Mouse (Mus musculus): ENCODE data around the gene Coa3. TPM values are rescaled to one million over a fixed set of nuclear protein-coding genes. Genes with fewer than 3 reads are reported as not detected.
A peak's percentile ranks its signal among the peaks of the same experiment; 100 is the strongest.
"Not testable (repeated sequence)": the region's sequence is repeated elsewhere in the genome, so short reads cannot be mapped to it uniquely, and the experiment has no call there.

Coa3 gene
- 34.3 and 43.1 TPM in 2 replicates for total RNA-seq (2017)

DNA sequence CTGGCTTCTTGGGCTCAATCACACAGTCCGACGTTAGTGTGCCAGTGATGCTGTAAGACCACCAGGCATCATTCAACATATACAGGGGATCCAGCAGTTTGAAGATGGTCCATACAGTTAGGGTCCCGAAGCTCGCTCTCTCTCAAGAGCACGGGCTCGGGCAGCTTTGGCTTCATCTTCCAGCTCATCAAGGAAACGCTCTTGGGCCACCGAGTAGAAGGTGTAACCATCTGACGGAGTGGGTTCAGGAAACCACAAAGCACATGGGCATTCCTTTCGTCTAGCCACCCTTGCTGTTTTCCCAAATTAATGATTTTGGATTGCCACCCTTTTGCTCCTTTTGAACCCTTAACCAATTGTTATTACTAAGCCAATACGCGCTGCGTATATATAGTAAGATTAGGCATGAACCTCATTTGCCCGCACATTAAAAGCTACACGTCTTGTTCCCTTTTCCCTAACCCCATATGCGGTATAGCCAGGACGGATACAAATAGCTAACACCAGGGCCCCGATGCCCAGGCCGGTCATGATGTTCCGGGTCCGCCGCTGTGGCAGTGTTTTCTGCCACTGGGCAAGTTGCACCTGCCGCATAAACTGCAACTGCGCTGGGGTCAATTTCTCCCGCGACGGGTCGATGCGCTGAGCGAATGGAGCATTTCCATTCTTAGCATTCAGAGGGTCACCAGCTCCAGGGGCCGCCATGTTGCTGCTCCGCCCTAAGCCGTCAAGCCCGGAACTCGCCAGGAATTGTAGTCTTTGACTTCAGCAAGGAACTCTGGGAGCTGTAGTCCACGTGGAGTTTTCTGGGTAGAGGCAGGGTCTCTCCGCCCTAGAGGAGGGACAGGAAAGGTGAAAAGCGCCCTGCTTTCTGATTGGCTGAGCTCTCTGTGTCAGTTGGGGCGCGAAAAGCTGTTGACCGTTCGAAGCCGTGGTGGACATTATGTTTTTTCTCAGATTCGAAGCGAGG lies at the start of gene Coa3, which contains the start of gene Cntd1:
Coa3 (minus strand) TSS at position 892 of the 970 bp plus-strand sequence.
Cntd1 (plus strand) TSS at position 790 of the 970 bp plus-strand sequence.
- peak; percentile 97 for ATAC-seq (replicated peaks; ENCODE audit: low read depth, poor library complexity, severe bottlenecking)

DNA sequence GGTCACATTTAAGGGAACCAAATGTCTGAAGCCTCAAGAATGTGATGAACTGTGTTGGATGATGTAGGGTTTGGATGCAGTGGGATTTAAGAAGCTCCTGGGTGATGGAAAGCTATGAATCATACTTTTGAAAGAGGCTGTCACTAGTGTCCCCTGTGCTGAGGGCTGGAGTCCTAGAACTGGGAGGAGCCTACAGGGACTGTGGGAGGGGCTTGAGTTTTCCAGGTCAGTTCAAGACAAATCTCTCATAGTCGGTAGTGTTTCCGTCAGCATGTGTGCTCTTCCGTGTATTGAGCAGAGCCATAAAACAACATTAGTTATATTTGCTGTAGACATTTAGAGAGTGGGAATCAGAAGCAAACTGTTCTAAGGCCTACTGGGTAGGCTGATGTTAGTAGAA lies 48.4 kb upstream of the Coa3 start:
- no peak for ATAC-seq (replicated peaks; ENCODE audit: low read depth, poor library complexity, severe bottlenecking)

DNA sequence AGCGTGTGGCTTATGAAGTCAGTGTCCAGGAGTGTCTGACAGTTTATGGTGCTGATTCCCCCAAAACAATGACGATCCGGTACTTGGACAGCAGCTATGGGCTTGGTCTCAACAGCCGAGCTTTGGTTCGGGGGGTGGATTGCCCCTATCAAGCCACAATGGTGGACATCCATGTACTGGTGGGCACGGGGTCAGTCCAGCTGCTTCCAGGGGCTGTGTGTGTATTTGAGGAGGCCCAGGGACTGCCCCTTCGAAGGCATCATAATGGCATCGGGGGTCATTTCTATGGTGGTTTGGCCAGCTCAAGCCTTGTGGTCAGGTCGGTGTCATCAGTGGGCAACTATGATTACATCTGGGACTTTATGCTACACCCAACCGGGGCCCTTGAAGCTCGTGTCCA lies 47.2 kb upstream of the Coa3 start:
- no peak for ATAC-seq (replicated peaks; ENCODE audit: low read depth, poor library complexity, severe bottlenecking)

DNA sequence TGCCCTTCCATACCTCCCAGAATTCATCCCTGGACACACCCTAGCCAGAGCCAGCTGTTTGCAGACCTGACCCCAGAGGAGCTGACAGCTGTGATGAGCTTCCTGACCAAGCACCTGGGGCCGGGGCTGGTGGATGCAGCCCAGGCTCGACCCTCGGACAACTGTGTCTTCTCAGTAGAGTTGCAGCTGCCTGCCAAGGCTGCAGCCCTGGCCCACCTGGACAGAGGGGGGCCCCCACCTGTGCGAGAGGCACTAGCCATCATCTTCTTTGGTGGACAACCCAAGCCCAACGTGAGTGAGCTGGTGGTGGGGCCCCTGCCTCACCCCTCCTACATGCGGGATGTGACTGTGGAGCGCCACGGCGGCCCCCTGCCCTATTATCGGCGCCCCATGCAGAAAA lies 46.3 kb upstream of the Coa3 start:
- ATAC-seq (replicated peaks; ENCODE audit: low read depth, poor library complexity, severe bottlenecking): not testable (repeated sequence)

DNA sequence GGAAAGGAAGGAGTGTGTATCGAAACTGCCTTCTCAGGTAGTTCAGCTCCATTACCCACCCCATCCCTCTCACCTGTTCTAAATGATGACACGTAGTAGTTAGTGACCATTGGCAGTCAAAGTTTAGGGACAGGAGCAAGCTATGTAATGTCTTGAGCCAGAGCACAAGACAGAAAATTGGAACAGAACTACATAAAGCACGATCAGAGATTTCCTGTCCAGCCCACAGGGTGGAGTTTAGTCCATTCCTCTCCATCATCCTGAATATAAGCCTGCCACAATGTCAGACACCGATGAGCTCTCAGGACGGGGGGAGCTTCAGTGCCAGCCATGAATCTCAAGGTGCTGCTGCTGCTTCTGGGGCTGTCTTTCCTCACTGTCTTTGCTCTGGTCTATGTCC lies 45.8 kb upstream of the Coa3 start, which contains the start of gene Aoc2:
Aoc2 (plus strand) TSS at position 301 of the 400 bp plus-strand sequence.
- ATAC-seq (replicated peaks; ENCODE audit: low read depth, poor library complexity, severe bottlenecking): no peak

DNA sequence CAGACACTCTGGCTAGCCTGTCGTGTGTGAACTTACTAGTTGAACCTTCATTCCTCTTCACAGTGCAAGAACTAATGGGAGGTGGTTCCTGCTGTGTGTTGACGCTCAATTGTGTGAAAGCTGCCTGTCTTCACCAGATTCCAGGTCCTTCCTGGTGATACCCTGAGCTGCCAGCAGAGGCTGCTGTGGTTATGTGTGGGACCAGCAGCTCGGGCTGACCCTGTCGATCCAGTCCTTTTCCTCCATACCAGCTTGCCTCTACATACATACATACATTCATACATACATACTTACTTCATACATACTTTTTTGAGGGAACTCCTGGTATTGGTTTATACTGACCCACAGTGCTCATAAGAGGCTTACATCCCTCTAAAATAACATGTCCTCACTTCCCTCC lies 44.7 kb upstream of the Coa3 start:
- peak; percentile 81 for ATAC-seq (replicated peaks; ENCODE audit: low read depth, poor library complexity, severe bottlenecking)

DNA sequence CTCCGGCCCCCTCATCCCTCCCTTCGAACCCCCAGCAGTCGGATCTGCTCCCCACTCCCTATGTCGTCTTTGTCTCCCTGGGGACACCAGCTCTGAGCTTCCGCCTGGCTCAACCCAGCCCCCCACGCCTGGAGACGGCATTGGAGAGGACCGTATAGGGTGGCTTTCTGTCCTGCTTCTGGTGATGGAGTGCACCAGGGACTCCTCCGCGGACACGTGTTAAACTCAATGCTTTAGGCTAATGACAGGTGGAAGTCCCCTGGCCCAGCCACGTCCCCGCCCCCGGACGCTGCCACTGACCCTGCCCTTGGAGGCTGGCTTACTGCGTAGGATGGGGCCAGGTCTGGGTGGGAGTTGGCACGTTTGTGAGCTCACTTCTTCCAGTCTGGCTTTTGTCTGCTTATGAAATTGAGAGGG lies 37.6 kb upstream of the Coa3 start:
- ATAC-seq (replicated peaks; ENCODE audit: low read depth, poor library complexity, severe bottlenecking): peak; percentile 13; the same call in 1 of the 2 replicates

DNA sequence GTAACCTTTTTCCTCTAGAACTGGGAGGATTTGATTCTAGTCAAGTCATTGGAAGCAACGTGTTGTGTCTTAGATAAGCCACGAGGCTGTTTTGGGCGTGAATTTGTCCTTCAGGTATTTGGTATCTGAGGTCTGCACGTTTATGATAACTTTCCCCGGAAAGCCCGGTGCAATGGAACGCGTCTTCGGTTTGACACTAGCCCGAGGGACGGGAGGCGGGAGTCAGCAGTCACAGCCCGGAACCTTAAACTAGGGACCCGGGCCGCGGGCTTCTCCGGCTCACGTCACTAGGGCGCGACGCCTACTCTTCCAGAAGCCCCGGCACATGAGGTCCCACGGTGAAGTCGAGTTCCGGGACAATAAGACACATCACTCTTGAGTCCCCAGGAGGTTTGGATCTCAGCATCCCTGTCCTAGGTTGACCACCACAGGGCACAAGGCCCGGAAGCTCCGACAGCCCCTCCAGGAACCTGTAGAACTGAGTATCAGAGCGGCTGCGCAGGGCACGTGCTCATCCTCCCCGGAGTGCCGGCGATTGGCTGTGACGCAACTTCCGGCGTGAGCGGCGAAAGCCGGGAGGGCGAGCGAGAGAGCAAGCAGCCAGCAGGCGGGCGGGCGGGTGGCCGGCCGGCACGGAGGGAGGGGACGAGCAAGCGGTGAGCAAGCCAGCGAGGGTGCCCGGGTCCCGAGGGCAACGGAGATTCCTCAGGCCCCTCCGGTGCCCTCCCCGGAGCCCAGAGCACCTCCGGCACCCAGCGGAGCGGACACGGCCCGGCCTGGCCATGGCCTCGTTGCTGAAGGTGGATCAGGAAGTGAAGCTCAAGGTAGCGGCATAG lies 37.0 kb upstream of the Coa3 start, which contains the start of gene Psme3:
Psme3 (plus strand) TSS at position 549 of the 836 bp plus-strand sequence.
- peak; percentile 91 for ATAC-seq (replicated peaks; ENCODE audit: low read depth, poor library complexity, severe bottlenecking)

DNA sequence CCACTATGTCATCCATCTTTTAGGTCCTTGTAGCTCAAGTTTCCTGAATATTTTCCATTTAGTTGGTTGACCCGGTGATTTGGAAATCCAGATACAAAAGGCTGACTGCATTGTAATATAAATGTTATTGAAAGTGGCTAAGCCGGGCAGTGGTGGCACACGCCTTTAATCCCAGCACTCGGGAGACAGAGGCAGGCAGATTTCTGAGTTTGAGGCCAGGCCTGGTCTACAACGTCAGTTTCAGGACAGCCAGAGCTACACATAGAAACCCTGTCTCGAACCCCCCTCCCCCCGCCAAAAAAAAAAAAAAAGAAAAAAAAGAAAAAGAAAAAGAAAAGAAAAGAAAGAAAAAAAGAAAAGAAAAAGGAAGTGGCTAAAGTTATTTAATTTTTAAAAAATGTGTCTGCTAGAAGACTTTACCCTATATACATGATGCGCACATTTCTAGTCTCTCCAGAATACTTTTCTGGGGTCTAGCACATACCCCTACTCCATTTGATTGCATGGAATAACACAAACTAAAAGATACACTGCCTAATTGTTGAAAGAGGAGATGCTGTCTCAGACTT lies 36.3 kb upstream of the Coa3 start:
- no peak for ATAC-seq (replicated peaks; ENCODE audit: low read depth, poor library complexity, severe bottlenecking)

DNA sequence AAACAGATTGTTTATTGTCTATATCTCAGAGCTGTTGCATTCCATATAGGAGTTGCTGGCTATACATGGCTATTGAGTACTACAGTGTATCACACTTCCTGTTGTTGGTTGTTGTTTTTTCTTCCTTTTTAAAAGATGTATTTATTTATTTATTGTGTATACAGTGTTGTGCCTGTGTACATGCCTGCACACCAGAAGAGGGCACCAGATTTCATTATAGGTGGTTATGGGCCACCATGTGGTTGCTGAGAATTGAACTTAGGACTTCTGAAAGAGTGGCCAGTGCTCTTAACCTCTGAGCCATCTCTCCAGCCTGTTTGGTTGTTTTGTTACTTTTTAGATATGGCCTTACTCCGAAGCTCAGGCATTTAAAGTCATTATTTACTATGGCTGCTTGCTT lies 35.7 kb upstream of the Coa3 start:
- no peak for ATAC-seq (replicated peaks; ENCODE audit: low read depth, poor library complexity, severe bottlenecking)

DNA sequence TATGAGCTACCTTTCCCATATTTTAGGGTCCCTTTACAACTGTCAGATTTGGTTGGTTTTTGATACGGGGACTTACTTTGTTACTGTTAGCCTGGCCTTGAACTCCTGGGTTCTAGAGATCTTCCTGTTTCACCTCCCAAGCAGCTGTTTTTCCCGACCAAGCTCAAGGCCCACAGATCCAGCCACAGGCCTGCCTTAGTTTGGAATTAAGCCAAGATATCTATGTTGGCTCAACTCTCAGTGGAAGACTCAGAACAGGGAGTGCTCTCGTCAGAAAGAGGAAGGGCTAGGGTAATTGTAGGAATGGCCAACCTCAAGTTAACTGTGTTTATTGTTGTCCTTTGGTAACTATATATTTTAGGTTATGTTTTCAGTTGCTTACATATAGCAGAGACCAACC lies 33.2 kb upstream of the Coa3 start:
- no peak for ATAC-seq (replicated peaks; ENCODE audit: low read depth, poor library complexity, severe bottlenecking)

DNA sequence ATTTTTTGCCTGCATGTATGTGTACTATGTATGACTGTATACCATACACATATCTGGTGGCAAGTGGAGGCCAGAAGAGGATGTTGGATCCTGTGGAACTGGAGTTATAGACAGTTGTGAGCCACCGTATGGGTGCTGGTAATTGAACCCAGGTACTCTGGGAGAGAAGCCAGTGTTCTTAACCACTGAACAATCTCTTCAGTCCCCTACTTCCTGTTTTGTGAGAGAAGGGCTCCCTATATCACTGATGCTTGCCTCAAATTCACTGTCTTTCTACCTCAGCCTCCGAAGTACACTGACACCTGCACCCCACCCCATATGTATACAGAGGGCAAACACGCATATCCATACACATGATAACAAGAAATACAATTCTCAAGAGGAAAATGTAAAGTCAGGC lies 32.2 kb upstream of the Coa3 start:
- ATAC-seq (replicated peaks; ENCODE audit: low read depth, poor library complexity, severe bottlenecking): no peak

DNA sequence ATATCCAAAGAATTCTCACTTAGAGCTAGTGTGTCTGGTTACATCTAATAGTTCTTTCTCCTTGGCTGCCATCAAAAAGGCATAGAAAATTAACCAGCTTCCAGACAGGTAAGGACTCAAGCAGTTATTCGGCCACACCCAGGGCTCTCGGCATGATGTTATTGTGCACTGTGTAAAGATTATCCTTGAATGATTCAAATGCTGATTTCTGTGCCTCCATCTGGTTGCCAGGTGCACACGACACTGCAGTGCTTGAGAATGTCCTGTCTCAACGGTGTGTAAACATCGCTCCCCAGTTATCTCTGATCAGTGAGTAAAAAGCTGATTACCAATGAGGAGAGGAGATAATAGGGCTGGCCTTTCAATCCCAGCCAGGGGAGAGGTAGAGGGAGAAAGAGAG lies 28.8 kb upstream of the Coa3 start:
- ATAC-seq (replicated peaks; ENCODE audit: low read depth, poor library complexity, severe bottlenecking): no peak

DNA sequence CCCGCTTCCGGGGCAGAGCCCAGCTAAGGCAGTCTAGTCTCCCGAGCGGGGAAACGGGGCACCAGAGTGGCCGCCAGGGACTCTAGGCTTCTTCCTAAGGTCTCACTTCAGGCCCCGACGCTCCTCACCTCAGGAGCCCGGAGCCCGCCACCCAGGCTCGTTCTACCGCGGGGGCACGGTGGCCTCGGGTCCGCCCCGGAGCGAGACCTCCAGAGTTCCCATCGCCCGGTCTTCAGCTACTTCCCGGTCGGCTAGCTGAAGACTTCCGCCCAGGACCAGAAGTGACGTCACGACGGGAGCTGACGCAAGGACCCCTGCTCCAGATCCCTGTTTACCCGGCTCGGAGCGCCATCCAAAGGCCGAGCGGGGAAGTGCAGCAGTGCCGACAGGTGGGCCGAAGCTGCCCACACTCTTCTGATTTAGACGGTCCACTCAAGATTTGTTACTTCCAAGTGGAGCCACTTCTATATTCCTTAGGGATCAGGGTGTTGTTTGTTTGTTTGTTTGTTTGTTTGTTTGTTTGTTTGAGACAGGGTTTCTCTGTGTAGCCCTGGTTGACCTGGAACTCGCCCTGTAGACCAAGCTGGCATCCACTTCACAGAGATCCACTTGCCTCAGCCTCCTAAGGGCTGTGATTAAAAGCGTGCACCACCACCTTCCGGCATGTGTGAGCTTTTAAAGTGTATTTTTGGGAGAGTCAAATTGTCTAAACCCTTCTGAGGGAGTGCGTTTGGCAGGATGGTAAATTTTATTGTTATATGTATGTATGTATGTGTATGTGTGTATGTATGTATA lies 23.3 kb upstream of the Coa3 start, which contains the start of gene Becn1:
Becn1 (minus strand) TSS at position 283 of the 795 bp plus-strand sequence.
- peak; percentile 98 for ATAC-seq (replicated peaks; ENCODE audit: low read depth, poor library complexity, severe bottlenecking)

DNA sequence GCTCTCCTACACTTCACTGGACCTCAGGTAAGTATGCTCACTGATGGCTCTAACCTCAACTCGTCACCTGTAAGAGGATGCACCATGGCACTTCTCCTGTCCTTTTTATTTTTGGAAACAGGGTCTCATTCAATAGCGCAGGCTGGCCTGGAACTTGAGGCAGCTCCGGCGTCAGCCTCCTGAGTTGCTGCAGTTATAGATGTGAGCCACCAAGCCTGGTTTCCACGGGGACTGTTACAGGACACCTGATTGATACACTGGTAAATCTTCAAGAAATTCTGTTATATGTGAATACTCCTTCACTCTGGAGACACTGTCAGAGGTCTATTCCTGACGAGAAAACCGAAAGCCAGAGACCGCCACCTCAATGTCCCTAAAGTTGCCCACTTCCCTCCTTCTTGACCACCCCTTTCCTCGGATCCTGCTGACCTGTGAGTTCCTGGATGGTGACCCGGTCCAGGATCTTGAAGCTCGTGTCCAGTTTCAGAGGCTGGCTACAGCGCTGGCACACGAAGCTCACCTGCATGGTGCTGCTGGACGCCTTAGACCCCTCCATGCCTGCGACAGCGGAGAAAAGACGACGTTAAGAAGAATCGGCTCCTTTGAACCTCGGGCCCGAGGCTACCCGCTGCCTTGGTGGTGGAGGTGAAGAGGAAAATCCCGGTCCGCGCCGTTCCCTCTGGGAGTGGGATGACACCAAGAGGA lies 22.5 kb upstream of the Coa3 start:
- no peak for ATAC-seq (replicated peaks; ENCODE audit: low read depth, poor library complexity, severe bottlenecking)

DNA sequence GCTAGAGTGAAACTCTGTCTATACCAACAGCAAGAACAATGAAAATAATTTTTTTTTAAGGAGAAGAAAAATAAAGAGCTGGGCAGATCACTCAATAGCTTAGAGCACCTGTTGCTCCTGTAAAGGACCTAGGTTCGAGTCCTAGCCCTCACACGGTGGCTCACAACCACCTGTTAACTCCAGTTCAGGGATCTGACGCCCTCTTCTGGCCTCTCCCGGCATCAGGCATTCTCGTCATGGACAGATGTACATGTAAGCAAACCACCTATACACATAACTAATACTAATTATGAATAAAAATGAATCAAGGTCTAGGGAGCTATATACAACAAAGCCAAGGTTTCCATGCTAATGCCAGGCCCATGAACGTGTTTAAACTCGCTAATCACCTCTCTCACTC lies 22.0 kb upstream of the Coa3 start:
- no peak for ATAC-seq (replicated peaks; ENCODE audit: low read depth, poor library complexity, severe bottlenecking)

DNA sequence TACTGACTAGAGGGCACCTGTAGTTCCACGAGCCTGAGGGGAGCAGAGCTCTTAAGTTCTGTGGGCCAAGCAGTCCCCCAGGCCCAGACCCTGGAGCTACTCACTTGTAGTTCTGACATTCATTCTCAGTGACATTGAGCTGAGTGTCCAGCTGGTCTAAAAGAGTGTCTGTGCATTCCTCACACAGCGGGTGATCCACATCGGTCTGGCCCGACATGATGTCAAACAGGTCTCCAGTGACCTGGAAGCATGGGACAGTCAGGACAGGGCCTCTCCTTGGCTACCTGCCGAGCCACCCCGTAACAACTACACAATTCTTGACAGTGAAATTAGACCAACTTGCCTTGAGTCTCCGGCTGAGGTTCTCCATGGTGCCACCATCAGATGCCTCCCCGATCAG lies 16.3 kb upstream of the Coa3 start:
- ATAC-seq (replicated peaks; ENCODE audit: low read depth, poor library complexity, severe bottlenecking): no peak

DNA sequence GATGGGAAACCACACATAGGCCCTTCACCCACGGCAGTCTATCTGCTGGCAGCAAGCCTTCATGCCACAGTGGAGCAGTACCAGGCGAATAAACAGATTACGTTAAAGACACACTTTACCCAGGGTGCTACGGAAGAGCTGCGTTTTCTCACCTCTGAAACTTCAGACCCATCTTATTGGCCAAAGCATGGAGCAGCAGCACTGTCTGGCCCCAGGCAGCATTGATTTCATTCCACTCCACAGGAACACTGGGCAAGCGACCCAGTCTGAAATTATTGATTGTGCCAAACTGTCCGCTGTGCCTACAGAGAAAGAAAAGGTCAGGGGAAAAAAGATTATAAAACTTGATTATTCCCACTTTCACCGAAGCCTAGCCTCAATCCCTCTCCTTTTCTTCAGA lies 12.3 kb upstream of the Coa3 start:
- ATAC-seq (replicated peaks; ENCODE audit: low read depth, poor library complexity, severe bottlenecking): no peak

DNA sequence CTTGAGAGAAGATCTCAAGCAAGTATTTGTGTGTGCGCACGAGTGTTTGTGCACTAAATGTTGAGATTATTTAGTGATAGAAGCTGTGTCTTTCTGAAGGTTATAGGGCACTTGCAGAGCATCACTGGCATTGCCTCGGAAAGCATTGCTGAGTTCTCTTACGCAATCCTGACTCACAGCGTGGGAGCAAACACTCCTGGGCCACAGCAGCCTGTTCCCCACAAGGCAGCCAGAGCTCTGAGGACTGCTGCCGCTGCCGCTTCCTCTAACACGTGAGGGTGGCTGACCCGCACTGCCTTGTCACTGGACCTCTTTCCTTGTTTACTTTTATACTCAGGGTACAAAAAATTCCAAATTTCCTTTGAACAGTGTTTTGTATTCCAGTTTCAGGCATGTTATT lies 8.4 kb upstream of the Coa3 start:
- ATAC-seq (replicated peaks; ENCODE audit: low read depth, poor library complexity, severe bottlenecking): peak; percentile 65

Data from common myeloid progenitor, adult 5-6 weeks (primary cell).